27 mouse cellular contexts compared by ENCODE assay signal in genomic region chr8:71400826-71401225, GRCm38 (mm10). TPM values are rescaled to one million over a fixed set of nuclear protein-coding genes. Genes with fewer than 3 reads are reported as not detected.
A peak's percentile ranks its signal among the peaks of the same experiment; 100 is the strongest.
DNase-seq lines count a peak whose midpoint lies in the region.
"Had no signal": no experiment of that assay in that cellular context is flagged by ENCODE, and none has a peak within 500 bp of the region (broad histone marks: within the 10 kb centered on the region; RNA-seq: fewer than 3 reads in every experiment).

No protein-coding gene starts in this region.

- H3K36me3 ChIP-seq in heart, embryonic 10.5 days = peaks cover 25% of the 10 kb centered on the region

- no peak overlapping the region for H3K27ac ChIP-seq in heart, embryonic 10.5 days
- H3K27ac ChIP-seq: embryonic facial prominence, embryonic 12.5 days; embryonic facial prominence, embryonic 15.5 days; gastrocnemius, adult 2 months; heart, embryonic 15.5 days; hindbrain, embryonic 12.5 days; hindbrain, embryonic 15.5 days had no signal

- no peaks in the 10 kb centered on the region for H3K27me3 ChIP-seq in heart, embryonic 10.5 days (ENCODE audit: insufficient read depth, poor library complexity, severe bottlenecking)
- H3K27me3 ChIP-seq: CH12.LX; embryonic facial prominence, embryonic 12.5 days; embryonic facial prominence, embryonic 15.5 days; heart, embryonic 12.5 days; heart, embryonic 15.5 days; hindbrain, embryonic 12.5 days; hindbrain, embryonic 15.5 days; Patski had no signal

- peaks cover 34% of the 10 kb centered on the region for H3K4me1 ChIP-seq in heart, embryonic 10.5 days

- 89% methylated on average over 2 of the region's 2 CpGs for WGBS in heart, embryonic 10.5 days

- DNase-seq in cerebellum, adult 9-11 months = peak; percentile 8
- DNase-seq in cerebellum, adult 9-10 months = no peak
- DNase-seq in heart, embryonic 10.5 days (ENCODE audit: low spot score) = peak; percentile 69
- no peak for DNase-seq in heart, postnatal 25 days (ENCODE audit: low spot score)
- DNase-seq in ovary, adult 18-20 months (ENCODE audit: low spot score) = peak; percentile 0
- DNase-seq in ovary, postnatal 14 days (ENCODE audit: low spot score) = no peak
- peak; percentile 11 for DNase-seq in urinary bladder, adult 2 months (ENCODE audit: low spot score)
- no peak for DNase-seq in urinary bladder, adult 18-20 months (ENCODE audit: low spot score in 2 of 2)
- DNase-seq: adrenal gland, postnatal 36 days; B cell, adult 2 months; cerebellum, adult 18-20 months; forebrain, postnatal 0 days; gastrocnemius, adult 2 months; gastrocnemius, postnatal 14 days; heart, adult 18-20 months; heart, postnatal 10 days had no signal

- intact Hi-C loops in heart, postnatal 25 days (cut with DNase I) = no loop called here

- no peaks in the 10 kb centered on the region for H3K9me3 ChIP-seq in heart, embryonic 10.5 days
- H3K9me3 ChIP-seq: embryonic facial prominence, embryonic 12.5 days; embryonic facial prominence, embryonic 15.5 days; G1E; heart, embryonic 12.5 days; heart, embryonic 15.5 days; hindbrain, embryonic 12.5 days; hindbrain, embryonic 15.5 days had no signal

- H3K4me3 ChIP-seq in heart, embryonic 10.5 days = no peak overlapping the region
- H3K4me3 ChIP-seq: embryonic facial prominence, embryonic 12.5 days; embryonic facial prominence, embryonic 15.5 days; gastrocnemius, adult 2 months; heart, embryonic 12.5 days; heart, embryonic 15.5 days; hindbrain, embryonic 12.5 days; hindbrain, embryonic 15.5 days had no signal

RNA-seq across cellular contexts. Expression of gene Babam1, which starts 4.2 kb away (rescaled TPM):
- polyA plus RNA-seq in heart, embryonic 10.5 days (2016; fragmentation: Nextera tagmentation; extraction: Ambion mirVana) = 101 and 111 TPM in 2 replicates
- total RNA-seq in heart, postnatal 25 days (2021) = 10 to 100 TPM; 67.0 to 69.5 TPM
- polyA plus RNA-seq in urinary bladder, adult 2 months (2012; rRNA removed) = 87.3 and 92.4 TPM in 2 replicates

RNA-seq across cellular contexts. Expression of gene Ankle1, which starts 5.0 kb away (rescaled TPM):
- 33.8 and 35.9 TPM in 2 replicates for polyA plus RNA-seq in heart, embryonic 10.5 days (2016; fragmentation: Nextera tagmentation; extraction: Ambion mirVana)
- total RNA-seq in heart, postnatal 25 days (2021) = under 1 TPM; 0.18 to 0.36 TPM
- 1.9 and 2.6 TPM in 2 replicates for polyA plus RNA-seq in urinary bladder, adult 2 months (2012; rRNA removed)
- total RNA-seq: gastrocnemius, adult 2 months; heart, adult 18-20 months had no signal

RNA-seq across cellular contexts. Expression of gene Ushbp1, which starts 5.2 kb away (rescaled TPM):
- 6.1 and 7.9 TPM in 2 replicates for polyA plus RNA-seq in heart, embryonic 10.5 days (2016; fragmentation: Nextera tagmentation; extraction: Ambion mirVana)
- total RNA-seq in heart, postnatal 25 days (2021) = 10 to 100 TPM; 24.5 to 32.5 TPM
- 22.0 and 23.9 TPM in 2 replicates for polyA plus RNA-seq in urinary bladder, adult 2 months (2012; rRNA removed)
- total RNA-seq: CH12.LX; common myeloid progenitor, adult 5-6 weeks; hematopoietic stem cell, adult 5-6 weeks had no signal

RNA-seq across cellular contexts. Expression of gene Nr2f6, which starts 19.1 kb away (rescaled TPM):
- polyA plus RNA-seq in heart, embryonic 10.5 days (2016; fragmentation: Nextera tagmentation; extraction: Ambion mirVana) = 48.4 and 79.0 TPM in 2 replicates
- total RNA-seq in heart, postnatal 25 days (2021) = 10 to 100 TPM; 56.3 to 56.6 TPM
- polyA plus RNA-seq in urinary bladder, adult 2 months (2012; rRNA removed) = 65.7 and 75.0 TPM in 2 replicates

RNA-seq across cellular contexts. Expression of gene Ocel1, which starts 29.7 kb away (rescaled TPM):
- 3.9 and 4.2 TPM in 2 replicates for polyA plus RNA-seq in heart, embryonic 10.5 days (2016; fragmentation: Nextera tagmentation; extraction: Ambion mirVana)
- 10 to 100 TPM; 13.2 to 14.3 TPM for total RNA-seq in heart, postnatal 25 days (2021)
- 10.3 and 12.0 TPM in 2 replicates for polyA plus RNA-seq in urinary bladder, adult 2 months (2012; rRNA removed)

Comparison
In these comparisons a context has a peak if more than half of its experiments do, and no peak if none do; other contexts are left out.
1. DNase-seq: peak in cerebellum, adult 9-11 months (single experiment), heart, embryonic 10.5 days (single experiment), ovary, adult 18-20 months (single experiment) and urinary bladder, adult 2 months (single experiment); none in cerebellum, adult 9-10 months (single experiment), heart, postnatal 25 days (single experiment), ovary, postnatal 14 days (single experiment) and urinary bladder, adult 18-20 months (0 of 2).